Mouse (Mus musculus) liver, embryonic 11.5 days (tissue): Measurements from ENCODE around the gene Lpar3. TPM values are rescaled to one million over a fixed set of nuclear protein-coding genes. Genes with fewer than 3 reads are reported as not detected.

Experiments used
- ATAC-seq: fragments of 200-750 bp; cut with Nextera tagmentation; replicated peaks from 2 replicates; pipeline ENCODE4 v1.8.0; 2017; ENCODE audit warnings: moderate number of reproducible peaks, mild to moderate bottlenecking, moderate TSS enrichment, moderate library complexity; ENCODE audit not compliant: low FRiP score
- DNase-seq: peaks from one replicate; pipeline ENCODE4 v3.0.0-alpha.2; 2017; ENCODE audit warnings: low spot score
- H3K27ac ChIP-seq: fragments of 300-500 bp; sonication (generic); 2 replicates; pipeline ENCODE4 v1.5.1; 2014; ENCODE audit warnings: mild to moderate bottlenecking, low read depth, low read length, control low read depth
- H3K27me3 ChIP-seq: fragments of 300-500 bp; sonication (generic); replicated peaks from 2 replicates; pipeline ENCODE4 v1.6.1; 2014; ENCODE audit warnings: low read length, mixed read lengths; ENCODE audit not compliant: control insufficient read depth, insufficient read depth
- H3K36me3 ChIP-seq: fragments of 300-500 bp; sonication (generic); 2 replicates; pipeline ENCODE4 v1.6.1; 2014; ENCODE audit warnings: mild to moderate bottlenecking, low read length, moderate library complexity, mixed read lengths; ENCODE audit not compliant: control insufficient read depth, insufficient read depth
- H3K4me1 ChIP-seq: fragments of 300-500 bp; sonication (generic); replicated peaks from 2 replicates; pipeline ENCODE4 v1.6.1; 2014; ENCODE audit warnings: low read length, mixed read lengths; ENCODE audit not compliant: control insufficient read depth, insufficient read depth
- H3K4me2 ChIP-seq: fragments of 300-500 bp; sonication (generic); 2 replicates; pipeline ENCODE4 v1.6.1; 2014; ENCODE audit warnings: mild to moderate bottlenecking, control low read depth, moderate library complexity
- H3K4me3 ChIP-seq: fragments of 300-500 bp; sonication (generic); 2 replicates; pipeline ENCODE4 v1.5.1; 2014; ENCODE audit warnings: low read depth, low read length, control low read depth
- H3K9ac ChIP-seq: fragments of 300-500 bp; sonication (generic); 2 replicates; pipeline ENCODE4 v1.6.1; 2014; ENCODE audit warnings: low read depth, low read length, control low read depth
- H3K9me3 ChIP-seq: fragments of 300-500 bp; sonication (generic); 2 replicates; pipeline ENCODE4 v1.6.1; 2016; ENCODE audit warnings: low read length, inconsistent platforms, mixed read lengths; ENCODE audit not compliant: control insufficient read depth
- WGBS: fragments of 180-500 bp; shearing (Covaris S2); extraction: QIAGEN DNeasy Blood & Tissue Kit; methylation state at CpG from one replicate; pipeline ENCODE4 v1.1.7; 2014; 5-methylcytosine and 5-hydroxymethylcytosine counted together
- polyA plus RNA-seq: library from polyadenylated mRNA; unstranded; fragments of >200 nt; fragmentation: Nextera tagmentation; extraction: Ambion mirVana; gene quantifications from 2 replicates; pipeline ENCODE4 v1.2.1, GENCODE M21; 2014

Gene Lpar3
- polyA plus RNA-seq, 1 experiment from 2014 or later, result 0.43 TPM

- WGBS, result 77% methylated on average over 3 of the region's 3 CpGs
- DNase-seq (no peak), ATAC-seq (no peak)
- no peaks in the 10 kb centered on the region for H3K4me1 ChIP-seq
- no peak overlapping the region for H3K4me2 ChIP-seq
- H3K27ac ChIP-seq, result no peak overlapping the region
- no peak overlapping the region for H3K4me3 ChIP-seq
- no peak overlapping the region for H3K9ac ChIP-seq
- H3K27me3 ChIP-seq, result peaks cover 18% of the 10 kb centered on the region
- H3K36me3 ChIP-seq, result no peaks in the 10 kb centered on the region
- no peaks in the 10 kb centered on the region for H3K9me3 ChIP-seq
Measured at GRCm38 (mm10) chr3:146216561-146216960, 4.2 kb upstream of the Lpar3 start.

- Histone ChIP-seq H3K4me2 (no peak overlapping the region), H3K36me3 (no peaks in the 10 kb centered on the region), H3K4me1 (no peaks in the 10 kb centered on the region), H3K27ac (no peak overlapping the region), H3K27me3 (peaks cover 40% of the 10 kb centered on the region), H3K4me3 (no peak overlapping the region), H3K9me3 (no peaks in the 10 kb centered on the region), H3K9ac (no peak overlapping the region)
- 64% methylated on average over 4 of the region's 4 CpGs for WGBS
- no peak for ATAC-seq
- DNase-seq, result no peak
Measured at GRCm38 (mm10) chr3:146224271-146224670, 3.5 kb downstream of the Lpar3 start.

- Histone ChIP-seq H3K27me3 (peaks cover 35% of the 10 kb centered on the region), H3K4me3 (no peak overlapping the region), H3K4me1 (no peaks in the 10 kb centered on the region), H3K9me3 (no peaks in the 10 kb centered on the region), H3K4me2 (no peak overlapping the region), H3K27ac (no peak overlapping the region), H3K9ac (no peak overlapping the region), H3K36me3 (no peaks in the 10 kb centered on the region)
- DNase-seq (no peak), ATAC-seq (no peak)
- WGBS, result 73% methylated on average over 7 of the region's 7 CpGs
Measured at GRCm38 (mm10) chr3:146225061-146225761, 4.4 kb downstream of the Lpar3 start.

- Histone ChIP-seq H3K4me1 (no peaks in the 10 kb centered on the region), H3K27me3 (peaks cover 14% of the 10 kb centered on the region), H3K27ac (no peak overlapping the region), H3K36me3 (no peaks in the 10 kb centered on the region), H3K4me3 (no peak overlapping the region), H3K4me2 (no peak overlapping the region), H3K9ac (no peak overlapping the region), H3K9me3 (no peaks in the 10 kb centered on the region)
- WGBS, result 48% methylated on average over 3 of the region's 3 CpGs
- ATAC-seq, result no peak
- no peak for DNase-seq
Measured at GRCm38 (mm10) chr3:146227427-146227826, 6.7 kb downstream of the Lpar3 start.

GRCm38 (mm10) chr3:146228559-146229310 lies 8.0 kb downstream of the Lpar3 start:
- H3K36me3 ChIP-seq, result no peaks in the 10 kb centered on the region
- no peaks in the 10 kb centered on the region for H3K4me1 ChIP-seq
- H3K4me2 ChIP-seq, result no peak overlapping the region
- H3K4me3 ChIP-seq, result no peak overlapping the region
- H3K27ac ChIP-seq, result no peak overlapping the region
- peaks cover 3% of the 10 kb centered on the region; the same call in 1 of the 2 replicates for H3K27me3 ChIP-seq
- DNase-seq, result no peak
- no peak overlapping the region for H3K9ac ChIP-seq
- 81% methylated on average over 13 of the region's 13 CpGs for WGBS
- no peak for ATAC-seq
- no peaks in the 10 kb centered on the region for H3K9me3 ChIP-seq

GRCm38 (mm10) chr3:146232708-146233107 lies 11.9 kb downstream of the Lpar3 start:
- Histone ChIP-seq H3K4me2 (no peak overlapping the region), H3K36me3 (no peaks in the 10 kb centered on the region), H3K27me3 (no peaks in the 10 kb centered on the region), H3K9ac (no peak overlapping the region), H3K4me3 (no peak overlapping the region), H3K9me3 (no peaks in the 10 kb centered on the region), H3K4me1 (no peaks in the 10 kb centered on the region), H3K27ac (no peak overlapping the region)
- no peak for ATAC-seq
- WGBS, result 53% methylated on average over 7 of the region's 7 CpGs
- no peak for DNase-seq

- no peak overlapping the region for H3K9ac ChIP-seq
- no peaks in the 10 kb centered on the region for H3K4me1 ChIP-seq
- 60% methylated on average over 4 of the region's 4 CpGs for WGBS
Measured at GRCm38 (mm10) chr3:146233741-146234140, 13.0 kb downstream of the Lpar3 start.

GRCm38 (mm10) chr3:146234530-146234929 lies 13.8 kb downstream of the Lpar3 start:
- no peak overlapping the region for H3K4me2 ChIP-seq
- no peak overlapping the region for H3K9ac ChIP-seq
- no peak overlapping the region for H3K27ac ChIP-seq
- no peak for DNase-seq
- H3K9me3 ChIP-seq, result no peaks in the 10 kb centered on the region
- no peaks in the 10 kb centered on the region for H3K27me3 ChIP-seq
- 60% methylated on average over 10 of the region's 10 CpGs for WGBS
- H3K4me3 ChIP-seq, result no peak overlapping the region
- no peak for ATAC-seq
- no peaks in the 10 kb centered on the region for H3K36me3 ChIP-seq
- no peaks in the 10 kb centered on the region for H3K4me1 ChIP-seq

More at GRCm38 (mm10) chr3:146233741-146234140, 13.0 kb downstream of the Lpar3 start:
- no peaks in the 10 kb centered on the region for H3K27me3 ChIP-seq
- H3K36me3 ChIP-seq, result no peaks in the 10 kb centered on the region
- H3K9me3 ChIP-seq, result no peaks in the 10 kb centered on the region
- ATAC-seq (no peak), DNase-seq (no peak)
- H3K4me2 ChIP-seq, result no peak overlapping the region
- H3K4me3 ChIP-seq, result no peak overlapping the region
- H3K27ac ChIP-seq, result no peak overlapping the region

GRCm38 (mm10) chr3:146236280-146236679 lies 15.5 kb downstream of the Lpar3 start:
- Histone ChIP-seq H3K9ac (no peak overlapping the region), H3K36me3 (no peaks in the 10 kb centered on the region), H3K4me2 (no peak overlapping the region), H3K4me3 (no peak overlapping the region), H3K27ac (no peak overlapping the region), H3K27me3 (no peaks in the 10 kb centered on the region), H3K9me3 (no peaks in the 10 kb centered on the region), H3K4me1 (no peaks in the 10 kb centered on the region)
- ATAC-seq, result no peak
- WGBS, result 69% methylated on average over 8 of the region's 8 CpGs
- no peak for DNase-seq
